Mouse (Mus musculus) midbrain, postnatal 0 days (tissue): ENCODE results near the gene Fbxo40. TPM values are rescaled to one million over a fixed set of nuclear protein-coding genes. Genes with fewer than 3 reads are reported as not detected.
A peak's percentile ranks its signal among the peaks of the same experiment; 100 is the strongest.

ENCODE experiments used
- ATAC-seq: fragments of 200-750 bp; cut with Nextera tagmentation; 2 replicates; pipeline ENCODE4 v1.8.0; 2017; ENCODE audit warnings: moderate number of reproducible peaks, mild to moderate bottlenecking, moderate TSS enrichment, moderate library complexity; ENCODE audit not compliant: low FRiP score
- DNase-seq: peaks from one replicate; pipeline ENCODE4 v3.0.0-alpha.2; 2015; ENCODE audit warnings: low spot score
- H3K27ac ChIP-seq: fragments of 300-500 bp; sonication (generic); 2 replicates; pipeline ENCODE4 v1.5.1; 2014; ENCODE audit warnings: low read depth, mild to moderate bottlenecking, low read length, mixed read lengths
- H3K27me3 ChIP-seq: fragments of 300-500 bp; sonication (generic); 2 replicates; pipeline ENCODE4 v1.6.1; 2014; ENCODE audit warnings: low read length, control low read depth, mixed read lengths; ENCODE audit not compliant: insufficient read depth
- H3K36me3 ChIP-seq: fragments of 300-500 bp; sonication (generic); 2 replicates; pipeline ENCODE4 v1.6.1; 2014; ENCODE audit warnings: low read length, control low read depth, mixed read lengths; ENCODE audit not compliant: insufficient read depth
- H3K4me1 ChIP-seq: fragments of 300-500 bp; sonication (generic); 2 replicates; pipeline ENCODE4 v1.6.1; 2014; ENCODE audit warnings: mild to moderate bottlenecking, control low read depth, antibody characterized with exemption, low read length, mixed read lengths; ENCODE audit not compliant: insufficient read depth
- H3K4me2 ChIP-seq: fragments of 300-500 bp; sonication (generic); 2 replicates; pipeline ENCODE4 v1.6.1; 2014; ENCODE audit warnings: low read depth, mild to moderate bottlenecking, low read length, mixed read lengths; ENCODE audit not compliant: poor library complexity, severe bottlenecking
- H3K4me3 ChIP-seq: fragments of 300-500 bp; sonication (generic); 2 replicates; pipeline ENCODE4 v1.5.1; 2014; ENCODE audit warnings: low read depth, mild to moderate bottlenecking, low read length, moderate library complexity
- H3K9ac ChIP-seq: fragments of 300-500 bp; sonication (generic); replicated peaks from 2 replicates; pipeline ENCODE4 v1.6.1; 2014; ENCODE audit warnings: mild to moderate bottlenecking, low read length, moderate library complexity, mixed read lengths; ENCODE audit not compliant: poor library complexity, severe bottlenecking
- H3K9me3 ChIP-seq: fragments of 300-500 bp; sonication (generic); 2 replicates; pipeline ENCODE4 v1.6.1; 2016; ENCODE audit warnings: low read length, control low read depth
- CTCF ChIP-seq: IDR thresholded peaks from 2 replicates; pipeline ENCODE4 v1.5.1; 2016; ENCODE audit warnings: antibody characterized with exemption, mild to moderate bottlenecking
- WGBS: fragments of 180-500 bp; shearing (Covaris S2); extraction: QIAGEN DNeasy Blood & Tissue Kit; methylation state at CpG from one replicate; pipeline ENCODE4 v1.1.7; 2014; 5-methylcytosine and 5-hydroxymethylcytosine counted together
- polyA plus RNA-seq: library from polyadenylated mRNA; unstranded; fragments of >200 nt; fragmentation: Nextera tagmentation; extraction: Ambion mirVana; gene quantifications from 2 replicates; pipeline ENCODE4 v1.2.1, GENCODE M21; 2015
- total RNA-seq: library from RNA; depleted of rRNA; stranded (reverse); fragments of >200 nt; gene quantifications from 2 replicates; pipeline ENCODE4 v1.2.3, GENCODE M21; 2014

Fbxo40 gene
- total and polyA plus RNA-seq, 2 experiments from 2014 or later = 0.44 TPM; not detected in 1

DNA sequence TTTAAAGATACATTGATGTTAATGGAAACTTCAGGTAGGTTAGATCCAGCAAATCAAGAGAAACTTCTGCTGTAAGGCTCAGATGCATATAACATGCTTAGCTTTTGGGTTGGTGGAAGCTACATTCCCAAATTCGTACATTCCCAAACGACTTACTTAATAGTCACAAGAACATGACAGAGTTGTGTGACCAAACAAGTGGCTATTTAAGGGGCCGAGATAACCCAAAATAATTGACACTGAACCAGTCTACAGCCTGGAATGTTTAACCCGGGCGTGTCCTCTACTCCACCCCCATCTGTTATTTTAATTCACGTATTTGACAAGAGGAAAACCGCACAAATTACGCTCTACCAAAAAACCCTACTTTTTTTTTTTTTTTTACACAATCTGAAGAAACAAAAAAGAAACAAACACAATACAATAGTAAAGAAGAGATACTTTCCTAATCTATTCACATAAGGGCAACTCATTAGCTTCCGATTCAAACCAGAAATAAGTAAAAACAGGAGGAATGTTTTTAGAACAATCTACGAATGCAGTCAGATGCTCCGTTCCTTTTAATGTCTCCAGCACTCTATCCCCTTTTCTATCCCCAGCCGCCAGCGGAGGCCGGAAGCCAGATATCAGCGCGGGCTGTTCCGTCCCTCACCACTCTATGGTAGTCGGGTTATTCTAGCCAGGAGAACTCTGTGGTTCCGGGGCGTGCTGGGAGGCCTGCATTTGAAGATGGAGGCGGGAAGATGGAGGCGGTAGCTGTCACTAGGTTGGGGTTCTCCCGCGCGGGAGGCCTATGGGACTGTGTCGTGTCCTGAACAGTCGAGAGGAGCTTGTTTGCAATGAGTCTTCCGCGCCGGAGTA lies 21.0 kb upstream of the Fbxo40 start, which contains the start of gene Polq:
Gene Polq, plus strand, starts transcription at position 726 of the 861 bp plus-strand sequence.
- 5% methylated on average over 30 of the region's 30 CpGs for WGBS
- Histone ChIP-seq H3K9me3 (no peaks in the 10 kb centered on the region), H3K4me3 (peak within 1 kb of the TSS; percentile 63), H3K4me2 (peak within 1 kb of the TSS; percentile 97), H3K36me3 (no peaks in the 10 kb centered on the region), H3K4me1 (peaks cover 9% of the 10 kb centered on the region; the same call in 1 of the 2 replicates), H3K27ac (no peak within 1 kb of the TSS), H3K9ac (peak within 1 kb of the TSS; percentile 57), H3K27me3 (no peaks in the 10 kb centered on the region)
- peak; percentile 95 for ATAC-seq
- TF ChIP-seq CTCF = 0 out of 2 replicates have a peak, but pooled peaks have one; percentile 5
- peak; percentile 97 for DNase-seq

GRCm38 (mm10) chr16:37010370-37010769 lies 20.1 kb upstream of the Fbxo40 start:
- peak; percentile 84 for DNase-seq
- 44% methylated on average over 4 of the region's 4 CpGs for WGBS

DNA sequence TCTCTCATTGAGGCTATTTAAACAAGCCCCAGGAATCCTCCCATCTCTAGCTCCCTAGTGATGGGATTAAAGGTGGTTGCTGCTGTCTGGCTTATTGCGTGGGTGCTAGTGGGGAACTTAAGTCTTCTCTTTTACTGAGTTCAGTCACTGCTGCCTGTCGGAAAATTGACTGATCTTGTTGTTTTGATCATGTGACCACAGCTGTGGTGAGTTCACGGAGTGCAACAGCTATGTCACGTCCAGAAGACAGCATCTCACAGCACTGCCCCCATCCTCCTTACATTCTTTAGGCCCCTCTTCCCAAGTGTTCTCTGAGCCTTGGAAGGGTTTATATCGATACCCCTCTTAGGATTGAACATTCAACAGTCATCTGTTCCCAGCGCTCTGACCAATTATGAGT lies 19.0 kb upstream of the Fbxo40 start:
- Histone ChIP-seq H3K9me3 (no peaks in the 10 kb centered on the region), H3K36me3 (no peaks in the 10 kb centered on the region), H3K4me3 (no peak overlapping the region), H3K27me3 (no peaks in the 10 kb centered on the region), H3K9ac (no peak overlapping the region), H3K4me2 (no peak overlapping the region), H3K27ac (no peak overlapping the region), H3K4me1 (peaks cover 9% of the 10 kb centered on the region; the same call in 1 of the 2 replicates)
- WGBS = 74% methylated on average over 6 of the region's 6 CpGs
- DNase-seq (no peak), ATAC-seq (no peak)
- TF ChIP-seq CTCF = no peak

More at GRCm38 (mm10) chr16:37010370-37010769, 20.1 kb upstream of the Fbxo40 start:
- H3K4me3 ChIP-seq = no peak overlapping the region
- H3K9me3 ChIP-seq = no peaks in the 10 kb centered on the region
- 0 out of 2 replicates have a peak, but pooled peaks have one; percentile 41 for ATAC-seq
- H3K9ac ChIP-seq = no peak overlapping the region
- no peak overlapping the region for H3K4me2 ChIP-seq
- H3K27me3 ChIP-seq = no peaks in the 10 kb centered on the region
- H3K27ac ChIP-seq = no peak overlapping the region
- TF ChIP-seq CTCF = peak; percentile 78
- peaks cover 9% of the 10 kb centered on the region; the same call in 1 of the 2 replicates for H3K4me1 ChIP-seq
- H3K36me3 ChIP-seq = no peaks in the 10 kb centered on the region

DNA sequence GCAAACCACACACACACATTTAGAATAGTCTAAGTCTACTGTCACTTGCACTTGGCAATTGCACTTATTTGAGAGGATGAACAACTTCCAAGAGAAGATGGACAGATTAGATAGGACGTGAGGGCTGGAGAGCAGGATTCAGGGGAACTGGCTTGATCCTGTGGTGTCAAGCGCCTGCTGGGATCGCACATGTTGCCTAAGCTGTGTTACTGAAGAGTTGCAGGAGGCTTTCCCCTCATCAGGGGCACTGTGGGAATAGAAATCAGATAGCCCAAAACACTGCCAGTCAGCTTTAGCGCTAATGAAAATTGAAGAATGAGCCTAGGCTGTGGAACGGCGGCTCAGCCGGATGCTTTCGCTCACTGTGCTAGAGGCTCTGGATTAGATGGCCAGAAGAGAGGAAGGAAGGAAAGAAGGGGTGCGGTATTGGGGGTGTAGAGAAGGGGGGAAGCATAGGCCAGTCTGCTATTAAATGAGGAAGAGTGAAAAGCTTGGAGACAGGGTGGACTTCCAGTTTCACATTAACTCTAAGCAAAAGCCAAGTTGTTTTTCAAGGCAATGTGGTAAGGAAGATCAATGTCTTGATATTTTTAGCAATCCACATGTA lies 9.2 kb upstream of the Fbxo40 start:
- H3K4me3 ChIP-seq = no peak overlapping the region
- no peaks in the 10 kb centered on the region for H3K4me1 ChIP-seq
- H3K27ac ChIP-seq = no peak overlapping the region
- no peak for DNase-seq
- no peak overlapping the region for H3K9ac ChIP-seq
- no peak for TF ChIP-seq CTCF
- 82% methylated on average over 9 of the region's 9 CpGs for WGBS
- no peaks in the 10 kb centered on the region for H3K9me3 ChIP-seq
- no peaks in the 10 kb centered on the region for H3K27me3 ChIP-seq
- ATAC-seq = no peak
- no peaks in the 10 kb centered on the region for H3K36me3 ChIP-seq
- H3K4me2 ChIP-seq = no peak overlapping the region

GRCm38 (mm10) chr16:36997650-36998049 lies 7.4 kb upstream of the Fbxo40 start:
- Histone ChIP-seq H3K4me3 (no peak overlapping the region), H3K27me3 (no peaks in the 10 kb centered on the region), H3K4me2 (no peak overlapping the region), H3K9ac (no peak overlapping the region), H3K9me3 (no peaks in the 10 kb centered on the region), H3K27ac (no peak overlapping the region), H3K4me1 (no peaks in the 10 kb centered on the region), H3K36me3 (no peaks in the 10 kb centered on the region)
- ATAC-seq (no peak), DNase-seq (no peak)
- WGBS = 79% methylated on average over 6 of the region's 6 CpGs
- TF ChIP-seq CTCF = no peak

DNA sequence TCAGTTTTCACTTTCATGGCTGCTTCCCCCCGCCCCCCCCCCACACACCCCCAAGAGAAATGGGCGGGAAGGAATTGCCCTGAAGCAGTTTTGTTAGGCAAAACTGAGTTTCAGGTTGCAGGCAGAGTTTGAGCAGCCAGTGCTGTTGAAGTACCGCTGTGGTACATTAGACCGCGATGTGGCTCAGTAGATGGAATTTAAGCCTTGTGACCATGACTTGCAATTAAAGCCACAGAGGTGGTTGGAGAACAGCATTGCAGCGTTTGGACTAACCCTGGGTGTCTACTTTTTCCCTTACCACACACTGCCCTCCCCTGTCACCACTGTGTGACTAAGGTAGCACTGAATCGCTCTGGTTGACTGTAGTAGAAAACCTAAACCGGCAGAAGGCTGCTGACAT lies 774 bp downstream of the Fbxo40 start:
- Histone ChIP-seq H3K9me3 (no peaks in the 10 kb centered on the region), H3K36me3 (no peaks in the 10 kb centered on the region), H3K27ac (no peak overlapping the region), H3K4me1 (no peaks in the 10 kb centered on the region), H3K4me2 (no peak overlapping the region), H3K9ac (no peak overlapping the region), H3K4me3 (no peak overlapping the region), H3K27me3 (no peaks in the 10 kb centered on the region)
- no peak for TF ChIP-seq CTCF
- DNase-seq = no peak
- WGBS = 75% methylated on average over 8 of the region's 8 CpGs
- ATAC-seq = no peak
